Mouse (Mus musculus) neural tube, embryonic 12.5 days (tissue): ENCODE results near the gene Prg3. TPM values are rescaled to one million over a fixed set of nuclear protein-coding genes. Genes with fewer than 3 reads are reported as not detected.
A peak's percentile ranks its signal among the peaks of the same experiment; 100 is the strongest.

Experiments
- ATAC-seq: fragments of 200-750 bp; cut with Nextera tagmentation; 2 replicates; pipeline ENCODE4 v1.8.0; 2017; ENCODE audit warnings: low read depth, mild to moderate bottlenecking, moderate TSS enrichment, moderate library complexity; ENCODE audit not compliant: low FRiP score
- H3K27ac ChIP-seq: fragments of 300-500 bp; sonication (generic); 2 replicates; pipeline ENCODE4 v1.5.1; 2016
- H3K27me3 ChIP-seq: fragments of 300-500 bp; sonication (generic); replicated peaks from 2 replicates; pipeline ENCODE4 v1.6.1; 2016; ENCODE audit warnings: mild to moderate bottlenecking
- H3K36me3 ChIP-seq: fragments of 300-500 bp; sonication (generic); 2 replicates; pipeline ENCODE4 v1.6.1; 2016; ENCODE audit warnings: mild to moderate bottlenecking
- H3K4me1 ChIP-seq: fragments of 300-500 bp; sonication (generic); 2 replicates; pipeline ENCODE4 v1.6.1; 2016
- H3K4me2 ChIP-seq: fragments of 300-500 bp; sonication (generic); replicated peaks from 2 replicates; pipeline ENCODE4 v1.6.1; 2016; ENCODE audit warnings: mild to moderate bottlenecking
- H3K4me3 ChIP-seq: fragments of 300-500 bp; sonication (generic); 2 replicates; pipeline ENCODE4 v1.5.1; 2016
- H3K9ac ChIP-seq: fragments of 300-500 bp; sonication (generic); 2 replicates; pipeline ENCODE4 v1.6.1; 2016; ENCODE audit warnings: mild to moderate bottlenecking
- H3K9me3 ChIP-seq: fragments of 300-500 bp; sonication (generic); 2 replicates; pipeline ENCODE4 v1.6.1; 2016; ENCODE audit warnings: mild to moderate bottlenecking
- WGBS: fragments of 180-500 bp; shearing (Covaris S2); methylation state at CpG from one replicate; pipeline ENCODE4 v1.1.7; 2016; 5-methylcytosine and 5-hydroxymethylcytosine counted together
- polyA plus RNA-seq: library from polyadenylated mRNA; unstranded; fragments of >200 nt; fragmentation: Nextera tagmentation; extraction: Ambion mirVana; gene quantifications from 2 replicates; pipeline ENCODE4 v1.2.1, GENCODE M21; 2016

Gene Prg3
- polyA plus RNA-seq, 1 experiment from 2014 or later, result 0.46 TPM

DNA sequence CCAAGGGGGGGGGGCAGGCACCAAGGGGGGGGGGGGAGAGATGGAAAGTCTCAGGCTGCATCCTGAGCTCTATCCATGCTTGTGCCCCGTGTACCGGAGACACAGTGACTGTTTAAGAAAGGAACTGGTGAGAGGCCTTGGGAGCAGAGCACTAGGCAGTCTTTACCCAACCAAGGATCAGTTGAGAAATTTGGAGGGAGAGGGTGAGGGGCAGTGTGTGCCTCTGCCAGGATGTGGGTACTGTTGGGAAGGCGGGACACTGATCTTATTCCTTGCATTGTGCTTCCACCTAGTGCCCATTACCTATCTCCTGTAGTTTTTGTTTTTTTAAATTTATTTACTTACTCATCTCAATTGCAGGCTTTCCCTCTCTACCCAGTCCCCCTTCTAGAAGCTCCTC is 38.2 kb downstream of the Prg3 start:
- Histone ChIP-seq H3K27ac (no peak overlapping the region), H3K4me3 (no peak overlapping the region), H3K9ac (no peak overlapping the region), H3K27me3 (no peaks in the 10 kb centered on the region), H3K4me1 (no peaks in the 10 kb centered on the region), H3K4me2 (no peak overlapping the region), H3K9me3 (no peaks in the 10 kb centered on the region), H3K36me3 (no peaks in the 10 kb centered on the region)
- WGBS, result 81% methylated on average over 3 of the region's 3 CpGs
- no peak for ATAC-seq

GRCm38 (mm10) chr2:85027281-85027680 is 39.3 kb downstream of the Prg3 start:
- Histone ChIP-seq H3K4me1 (no peaks in the 10 kb centered on the region), H3K27ac (no peak overlapping the region), H3K4me2 (no peak overlapping the region), H3K27me3 (no peaks in the 10 kb centered on the region), H3K4me3 (no peak overlapping the region), H3K9ac (no peak overlapping the region), H3K9me3 (no peaks in the 10 kb centered on the region), H3K36me3 (no peaks in the 10 kb centered on the region)
- no peak for ATAC-seq
- WGBS, result 79% methylated on average over 5 of the region's 5 CpGs

- Histone ChIP-seq H3K27me3 (no peaks in the 10 kb centered on the region), H3K9ac (no peak overlapping the region), H3K27ac (no peak overlapping the region), H3K9me3 (no peaks in the 10 kb centered on the region), H3K4me2 (no peak overlapping the region), H3K4me3 (no peak overlapping the region), H3K36me3 (no peaks in the 10 kb centered on the region), H3K4me1 (no peaks in the 10 kb centered on the region)
- ATAC-seq, result no peak
- 45% methylated on average over 6 of the region's 6 CpGs for WGBS
Measured at GRCm38 (mm10) chr2:85029897-85030296, 41.9 kb downstream of the Prg3 start.

DNA sequence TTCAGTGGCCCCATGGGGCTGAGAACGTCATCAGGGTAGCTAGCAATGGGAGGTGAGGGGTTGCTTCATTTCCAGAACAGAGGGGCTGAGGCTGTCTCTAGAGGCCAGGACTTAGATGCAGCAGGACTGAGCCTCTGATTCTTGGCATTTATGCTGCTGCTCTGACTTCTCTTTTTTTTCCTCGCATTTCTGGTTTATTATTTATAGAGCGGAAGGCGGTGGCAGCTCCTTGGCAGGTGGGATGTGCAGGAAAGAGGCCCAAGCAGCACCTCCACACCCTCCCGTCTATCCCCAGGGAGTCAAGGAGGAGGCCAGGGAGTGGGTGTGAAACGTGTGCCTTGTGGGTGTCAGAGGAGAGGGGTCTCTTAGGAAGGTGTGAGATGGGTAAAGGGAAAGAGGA is 43.0 kb downstream of the Prg3 start:
- ATAC-seq, result no peak
- WGBS, result 66% methylated on average over 6 of the region's 6 CpGs
- H3K36me3 ChIP-seq, result no peaks in the 10 kb centered on the region
- no peaks in the 10 kb centered on the region for H3K4me1 ChIP-seq
- no peak overlapping the region for H3K4me2 ChIP-seq
- H3K4me3 ChIP-seq, result no peak overlapping the region
- no peaks in the 10 kb centered on the region for H3K9me3 ChIP-seq
- no peak overlapping the region for H3K9ac ChIP-seq
- no peak overlapping the region for H3K27ac ChIP-seq
- no peaks in the 10 kb centered on the region for H3K27me3 ChIP-seq

DNA sequence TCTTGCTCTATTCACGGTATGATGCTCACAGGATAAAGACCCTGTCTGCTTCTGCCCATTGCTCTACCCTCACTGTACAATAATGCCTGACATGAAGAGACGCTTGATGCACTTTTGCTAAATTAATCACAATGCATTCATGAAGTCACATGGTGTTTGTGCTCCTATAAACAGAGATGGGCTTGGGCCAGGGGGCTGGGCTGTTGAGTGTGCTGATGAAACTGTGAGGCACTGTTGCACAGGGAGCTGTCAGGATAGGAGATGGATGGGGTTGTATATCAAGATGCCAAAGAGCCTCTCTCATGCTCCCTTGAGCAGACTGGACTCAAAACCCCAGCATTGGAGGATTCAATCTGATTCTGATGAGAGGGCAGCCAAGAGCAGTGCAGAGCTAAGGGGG is 45.1 kb downstream of the Prg3 start:
- Histone ChIP-seq H3K9me3 (no peaks in the 10 kb centered on the region), H3K27me3 (no peaks in the 10 kb centered on the region), H3K4me3 (no peak overlapping the region), H3K36me3 (no peaks in the 10 kb centered on the region), H3K9ac (no peak overlapping the region), H3K4me2 (0 out of 2 replicates have a peak overlapping the region, but pooled peaks have one; percentile 5), H3K4me1 (peaks cover 9% of the 10 kb centered on the region; the same call in 1 of the 2 replicates), H3K27ac (no peak overlapping the region)
- 90% methylated on average over 2 of the region's 2 CpGs for WGBS
- no peak for ATAC-seq

DNA sequence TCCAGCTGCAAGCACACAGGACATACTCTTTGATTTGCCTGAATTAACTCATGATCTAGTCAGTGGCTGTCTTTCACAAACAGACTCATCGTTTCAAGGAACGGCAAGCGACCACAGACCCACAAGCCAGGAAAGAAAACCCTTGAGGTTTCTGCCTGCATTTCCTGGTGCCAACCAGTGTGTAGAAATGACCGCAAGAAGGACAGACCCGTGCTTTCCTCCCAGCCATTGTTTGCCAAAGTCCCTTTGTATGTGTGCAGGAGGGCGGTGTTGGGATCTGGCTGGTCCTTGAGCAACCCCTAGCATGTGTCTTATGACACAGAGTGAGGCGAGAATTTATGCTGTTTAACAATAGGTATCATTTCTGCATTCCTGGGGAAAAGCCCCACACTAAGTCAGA is 46.2 kb downstream of the Prg3 start:
- no peak for ATAC-seq
- Histone ChIP-seq H3K4me1 (peaks cover 14% of the 10 kb centered on the region; the same call in 1 of the 2 replicates), H3K4me2 (no peak overlapping the region), H3K9me3 (no peaks in the 10 kb centered on the region), H3K4me3 (no peak overlapping the region), H3K27ac (no peak overlapping the region), H3K27me3 (no peaks in the 10 kb centered on the region), H3K9ac (no peak overlapping the region), H3K36me3 (no peaks in the 10 kb centered on the region)
- 85% methylated on average over 7 of the region's 7 CpGs for WGBS

DNA sequence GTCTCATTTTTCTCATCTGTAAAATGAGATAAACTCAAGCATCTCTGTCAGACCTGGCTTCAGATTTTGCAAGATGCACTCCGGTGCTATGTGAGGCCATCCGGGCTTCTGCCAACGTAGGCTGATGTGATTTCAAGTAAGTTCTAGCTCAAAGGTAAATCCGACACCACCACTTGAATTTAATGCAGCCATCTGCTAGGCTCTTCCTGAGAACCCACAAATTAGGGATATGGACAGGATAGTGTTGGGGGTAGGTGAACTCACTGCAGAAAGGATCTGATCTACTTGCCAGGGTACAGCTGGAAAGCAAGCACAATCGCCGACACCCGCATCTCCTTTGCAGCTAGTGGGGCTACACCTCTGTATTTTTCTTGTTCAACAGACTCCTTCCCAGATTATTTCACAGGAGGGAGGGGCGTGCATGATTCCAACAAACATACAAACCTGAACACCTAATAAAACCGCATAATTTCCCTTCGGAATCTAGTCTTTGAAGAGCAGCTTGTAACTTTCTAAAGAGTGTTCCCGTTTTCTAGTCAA is 48.6 kb downstream of the Prg3 start:
- 10% methylated on average over 11 of the region's 11 CpGs for WGBS
- Histone ChIP-seq H3K27me3 (no peaks in the 10 kb centered on the region), H3K4me1 (peaks cover 14% of the 10 kb centered on the region; the same call in 1 of the 2 replicates), H3K36me3 (peaks cover 24% of the 10 kb centered on the region), H3K9me3 (no peaks in the 10 kb centered on the region), H3K4me3 (peak overlapping the region; percentile 68), H3K9ac (peak overlapping the region; percentile 80), H3K27ac (no peak overlapping the region), H3K4me2 (peak overlapping the region; percentile 72)
- ATAC-seq, result peak; percentile 33

DNA sequence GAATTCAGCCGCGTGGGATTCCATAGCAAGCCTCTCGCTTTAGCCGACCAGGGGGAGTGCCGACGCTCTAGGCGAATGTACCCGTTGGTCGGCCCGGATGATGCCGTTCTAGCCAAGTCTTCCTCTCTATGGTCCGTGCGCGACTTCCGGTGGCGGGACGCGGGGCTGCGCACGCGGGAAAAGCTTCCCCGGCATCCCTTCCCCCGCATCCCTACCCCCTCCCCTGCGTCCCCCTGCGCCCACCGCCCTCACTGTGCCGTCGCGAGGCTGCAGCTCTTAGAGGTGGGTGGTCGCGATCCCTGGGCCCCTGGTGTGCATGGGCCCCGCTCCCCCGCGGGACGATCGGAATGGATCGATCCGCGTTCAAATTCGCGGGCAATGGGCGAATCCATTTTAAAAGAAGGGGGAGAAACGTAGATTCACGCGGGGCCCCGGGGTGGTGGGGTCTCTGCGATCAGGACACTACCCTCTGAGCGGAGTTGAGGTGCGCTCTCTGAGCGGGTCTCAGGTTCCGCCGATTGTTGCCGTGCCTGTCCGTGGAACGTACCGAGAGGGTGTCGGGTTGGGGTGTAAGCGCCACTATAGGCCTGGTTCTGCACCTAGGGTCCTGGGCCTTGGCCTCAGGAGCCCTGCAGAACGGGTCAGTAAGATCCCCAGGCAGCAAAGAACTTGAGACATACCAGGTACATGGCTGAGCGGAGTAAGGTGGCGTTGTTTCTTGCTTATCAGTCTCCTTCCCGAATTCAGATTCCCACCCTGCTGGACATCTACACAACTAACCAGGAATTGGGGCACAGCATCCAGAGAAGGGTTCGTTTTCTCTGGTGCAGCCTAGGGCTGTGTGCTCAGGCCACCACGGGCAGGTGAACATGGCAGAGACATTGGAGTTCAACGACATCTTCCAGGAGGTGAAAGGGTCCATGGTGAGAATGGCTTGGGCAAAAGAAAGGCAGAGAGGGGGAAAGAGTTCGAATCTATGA is 49.3 kb downstream of the Prg3 start, which contains the start of the genes Ssrp1 and P2rx3:
TSS of gene Ssrp1 (plus strand) at position 188 of the 980 bp plus-strand sequence.
TSS of gene P2rx3 (minus strand) at position 416 of the 980 bp plus-strand sequence.
- no peaks in the 10 kb centered on the region for H3K27me3 ChIP-seq
- H3K27ac ChIP-seq, result peak within 1 kb of the TSS; percentile 83
- peak within 1 kb of the TSS; percentile 68 for H3K4me3 ChIP-seq
- H3K9ac ChIP-seq, result peak within 1 kb of the TSS; percentile 80
- H3K4me1 ChIP-seq, result peaks cover 14% of the 10 kb centered on the region; the same call in 1 of the 2 replicates
- H3K4me2 ChIP-seq, result peak within 1 kb of the TSS; percentile 72
- H3K9me3 ChIP-seq, result no peaks in the 10 kb centered on the region
- H3K36me3 ChIP-seq, result peaks cover 31% of the 10 kb centered on the region
- ATAC-seq, result peak; percentile 95
- WGBS, result 1% methylated on average over 66 of the region's 66 CpGs

DNA sequence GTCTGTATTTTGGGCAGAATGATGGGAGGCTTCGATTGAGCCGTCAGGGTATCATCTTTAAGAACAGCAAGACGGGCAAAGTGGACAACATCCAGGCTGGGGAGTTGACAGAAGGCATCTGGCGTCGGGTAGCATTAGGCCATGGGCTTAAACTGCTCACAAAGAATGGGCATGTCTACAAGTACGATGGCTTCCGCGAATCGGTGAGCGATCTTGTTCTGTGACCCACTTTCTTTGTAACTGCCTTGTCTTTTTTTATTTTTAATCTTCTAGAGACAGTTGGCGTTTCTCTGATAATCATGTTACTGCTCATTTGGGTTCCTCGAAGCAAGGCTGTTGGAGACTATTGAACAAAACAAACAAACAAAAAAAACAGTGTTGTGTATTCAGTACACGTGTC is 50.3 kb downstream of the Prg3 start:
- Histone ChIP-seq H3K27me3 (no peaks in the 10 kb centered on the region), H3K9ac (0 out of 2 replicates have a peak overlapping the region, but pooled peaks have one; percentile 80), H3K4me3 (peak overlapping the region; percentile 68), H3K36me3 (peaks cover 41% of the 10 kb centered on the region), H3K4me2 (peak overlapping the region; percentile 72), H3K4me1 (peaks cover 14% of the 10 kb centered on the region; the same call in 1 of the 2 replicates), H3K27ac (no peak overlapping the region), H3K9me3 (no peaks in the 10 kb centered on the region)
- WGBS, result 87% methylated on average over 13 of the region's 13 CpGs
- ATAC-seq, result no peak

Other genes with a start within 250 kb of the Prg3 start
- 7.8 and 9.0 TPM in 2 replicates for gene Gm19426, start 244.6 kb upstream of the Prg3 start, polyA plus RNA-seq
- gene Serping1, start 212.8 kb upstream of the Prg3 start, polyA plus RNA-seq, result 33.8 and 34.5 TPM in 2 replicates
- 22.8 and 23.2 TPM in 2 replicates for gene Ube2l6, start 189.4 kb upstream of the Prg3 start, polyA plus RNA-seq
- not detected in 2 replicates for gene Smtnl1, start 165.6 kb upstream of the Prg3 start, polyA plus RNA-seq
- 37.6 and 39.4 TPM in 2 replicates for gene Timm10, start 161.2 kb upstream of the Prg3 start, polyA plus RNA-seq
- 8.4 and 10.2 TPM in 2 replicates for gene Slc43a1, start 149.4 kb upstream of the Prg3 start, polyA plus RNA-seq
- 9.5 and 14.7 TPM in 2 replicates for gene Rtn4rl2, start 101.5 kb upstream of the Prg3 start, polyA plus RNA-seq
- gene Slc43a3, start 51.6 kb upstream of the Prg3 start, polyA plus RNA-seq, result 14.9 and 15.9 TPM in 2 replicates
- gene Prg2, start 7.8 kb upstream of the Prg3 start, polyA plus RNA-seq, result 0.83 and 1.3 TPM in 2 replicates
- gene Ssrp1, start 49.0 kb downstream of the Prg3 start, polyA plus RNA-seq, result 237 and 239 TPM in 2 replicates
- 40.0 and 51.0 TPM in 2 replicates for gene P2rx3, start 49.2 kb downstream of the Prg3 start, polyA plus RNA-seq
- gene Tnks1bp1, start 59.8 kb downstream of the Prg3 start, polyA plus RNA-seq, result 30.1 and 32.2 TPM in 2 replicates
- gene Aplnr, start 148.0 kb downstream of the Prg3 start, polyA plus RNA-seq, result 37.8 and 42.3 TPM in 2 replicates
- 2.1 and 2.9 TPM in 2 replicates for gene Lrrc55, start 209.0 kb downstream of the Prg3 start, polyA plus RNA-seq